Mouse (Mus musculus): ENCODE measurements around the gene Tnfsf15. TPM values are rescaled to one million over a fixed set of nuclear protein-coding genes. Genes with fewer than 3 reads are reported as not detected.

Tnfsf15 gene
- polyA plus RNA-seq, 1 experiment from 2014 or later, result 0.46 TPM

DNA sequence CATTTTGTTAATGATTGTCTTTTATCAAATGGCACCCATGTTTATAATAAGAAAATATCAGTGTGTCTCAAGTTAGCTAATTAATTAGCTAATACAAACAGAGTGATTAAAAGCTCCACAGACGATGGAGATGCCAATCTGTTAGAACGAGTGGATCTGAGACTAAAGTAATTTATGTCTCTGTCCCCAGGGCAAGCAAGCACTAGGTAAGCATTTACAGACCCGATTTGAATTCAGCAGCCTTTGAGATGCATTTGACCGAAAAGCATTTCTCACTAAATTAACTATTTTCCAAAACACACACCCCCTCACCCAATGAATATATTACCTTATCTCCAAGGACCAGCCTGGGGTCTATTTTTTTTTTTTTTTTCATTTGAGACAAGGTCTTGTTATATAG, 18.2 kb downstream of the Tnfsf15 start:
- ATAC-seq (ENCODE audit: low read depth), result no peak
- Histone ChIP-seq H3K27me3 (ENCODE audit: control insufficient read depth, insufficient read depth, low read depth, low read length) (no peaks in the 10 kb centered on the region), H3K36me3 (ENCODE audit: control insufficient read depth, insufficient read depth, low read length) (no peaks in the 10 kb centered on the region), H3K4me3 (ENCODE audit: low read length) (no peak overlapping the region), H3K27ac (ENCODE audit: low read length) (no peak overlapping the region), H3K4me2 (ENCODE audit: low read depth, low read length) (no peak overlapping the region), H3K9ac (ENCODE audit: low read length) (no peak overlapping the region), H3K4me1 (replicated peaks; ENCODE audit: control insufficient read depth, insufficient read depth, low read length) (peaks cover 4% of the 10 kb centered on the region; the same call in 1 of the 2 replicates), H3K9me3 (ENCODE audit: control insufficient read depth, low read length) (no peaks in the 10 kb centered on the region)
- 52% methylated on average over 4 of the region's 4 CpGs for WGBS

DNA sequence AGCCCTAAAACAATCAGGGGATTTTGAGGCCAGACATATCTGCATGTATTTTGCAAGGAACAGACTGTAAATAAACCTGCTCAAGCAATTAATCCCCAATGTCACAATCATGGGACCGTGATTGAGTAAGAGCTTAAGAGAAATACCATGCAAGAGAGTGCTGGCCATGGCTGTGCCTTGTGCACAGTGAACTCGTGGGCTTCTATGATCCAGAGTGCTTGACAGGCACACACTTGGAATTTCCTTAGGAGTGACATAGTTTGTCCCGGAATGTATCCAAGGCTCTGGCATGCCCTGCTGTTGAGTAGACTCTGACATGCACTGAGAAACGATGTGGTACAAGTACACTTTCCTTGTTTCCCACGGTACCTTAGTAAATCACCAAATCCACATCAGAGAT, 18.9 kb downstream of the Tnfsf15 start:
- Histone ChIP-seq H3K27me3 (ENCODE audit: control insufficient read depth, insufficient read depth, low read depth, low read length) (no peaks in the 10 kb centered on the region), H3K9ac (ENCODE audit: low read length) (no peak overlapping the region), H3K4me3 (ENCODE audit: low read length) (no peak overlapping the region), H3K36me3 (ENCODE audit: control insufficient read depth, insufficient read depth, low read length) (no peaks in the 10 kb centered on the region), H3K4me1 (replicated peaks; ENCODE audit: control insufficient read depth, insufficient read depth, low read length) (peaks cover 4% of the 10 kb centered on the region; the same call in 1 of the 2 replicates), H3K4me2 (ENCODE audit: low read depth, low read length) (no peak overlapping the region), H3K9me3 (ENCODE audit: control insufficient read depth, low read length) (no peaks in the 10 kb centered on the region), H3K27ac (ENCODE audit: low read length) (no peak overlapping the region)
- WGBS, result 28% methylated on average over 5 of the region's 5 CpGs
- ATAC-seq (ENCODE audit: low read depth), result peak; percentile 74

DNA sequence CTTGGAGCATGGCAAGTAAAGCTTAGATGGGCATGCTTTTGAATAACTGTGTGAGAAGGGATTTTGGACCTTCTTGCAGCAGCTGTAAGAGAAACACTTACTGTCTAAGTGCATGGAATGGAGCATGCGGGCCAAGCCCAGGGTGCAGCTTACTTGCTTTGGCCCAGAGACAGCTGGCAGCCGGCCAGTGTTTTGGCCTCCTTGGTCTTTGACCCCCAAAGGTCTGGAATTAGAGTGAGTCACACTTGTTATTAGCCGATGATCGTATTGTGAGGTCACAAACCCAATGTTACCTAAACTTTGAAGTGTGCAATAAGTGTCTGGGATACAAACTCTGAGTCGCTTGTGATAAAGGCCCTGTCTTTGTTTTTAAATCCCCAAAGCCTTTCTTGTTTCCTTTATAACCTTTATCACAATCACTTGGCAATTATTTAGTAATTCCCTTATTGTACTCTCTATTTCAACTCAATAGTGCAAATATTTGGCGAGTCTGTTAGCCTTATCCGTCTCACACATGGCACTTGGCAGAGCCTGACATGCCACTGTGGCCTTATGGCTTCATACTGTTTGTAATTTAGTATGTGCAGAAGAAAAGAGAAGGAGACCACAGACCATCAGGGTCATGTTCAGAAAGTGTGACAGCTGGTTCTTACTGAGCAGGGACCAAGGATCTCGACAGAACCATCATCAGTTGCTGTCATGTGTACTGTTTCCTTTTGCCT, 26.8 kb downstream of the Tnfsf15 start:
- Histone ChIP-seq H3K27ac (ENCODE audit: low read length) (peak overlapping the region; percentile 37; the same call in 1 of the 2 replicates), H3K9me3 (ENCODE audit: control insufficient read depth, low read length) (no peaks in the 10 kb centered on the region), H3K36me3 (ENCODE audit: control insufficient read depth, insufficient read depth, low read length) (no peaks in the 10 kb centered on the region), H3K4me3 (ENCODE audit: low read length) (no peak overlapping the region), H3K4me2 (ENCODE audit: low read depth, low read length) (no peak overlapping the region), H3K9ac (ENCODE audit: low read length) (no peak overlapping the region), H3K27me3 (ENCODE audit: control insufficient read depth, insufficient read depth, low read depth, low read length) (no peaks in the 10 kb centered on the region), H3K4me1 (replicated peaks; ENCODE audit: control insufficient read depth, insufficient read depth, low read length) (peaks cover 14% of the 10 kb centered on the region)
- 12% methylated on average over 8 of the region's 8 CpGs for WGBS
- peak; percentile 86 for ATAC-seq (ENCODE audit: low read depth)

DNA sequence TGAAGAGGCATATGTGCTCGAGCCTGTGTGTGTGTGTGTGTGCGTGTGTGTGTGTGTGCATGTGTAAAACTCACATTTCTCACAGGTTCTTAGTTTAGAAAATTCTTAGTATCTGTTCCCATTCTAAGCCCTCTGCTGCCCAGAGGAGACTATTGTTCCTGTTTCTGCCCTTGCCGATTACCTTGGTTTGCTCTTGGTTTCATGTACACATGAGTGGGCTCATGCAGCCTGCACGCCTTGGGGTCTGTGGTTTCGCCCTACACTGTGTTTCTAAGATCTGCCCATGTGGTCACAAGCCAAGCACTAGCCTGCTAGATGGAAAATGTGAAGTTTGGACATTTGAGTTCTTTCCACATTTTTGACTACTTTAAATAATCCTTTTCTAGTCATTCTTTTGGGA, 33.0 kb downstream of the Tnfsf15 start:
- no peak overlapping the region for H3K27ac ChIP-seq (ENCODE audit: low read length)
- H3K4me2 ChIP-seq (ENCODE audit: low read depth, low read length), result no peak overlapping the region
- no peaks in the 10 kb centered on the region for H3K4me1 ChIP-seq (replicated peaks; ENCODE audit: control insufficient read depth, insufficient read depth, low read length)
- no peak for ATAC-seq (ENCODE audit: low read depth)
- 81% methylated on average over 5 of the region's 5 CpGs for WGBS
- H3K9ac ChIP-seq (ENCODE audit: low read length), result no peak overlapping the region
- no peaks in the 10 kb centered on the region for H3K27me3 ChIP-seq (ENCODE audit: control insufficient read depth, insufficient read depth, low read depth, low read length)
- H3K9me3 ChIP-seq (ENCODE audit: control insufficient read depth, low read length), result no peaks in the 10 kb centered on the region
- H3K4me3 ChIP-seq (ENCODE audit: low read length), result no peak overlapping the region
- H3K36me3 ChIP-seq (ENCODE audit: control insufficient read depth, insufficient read depth, low read length), result no peaks in the 10 kb centered on the region

DNA sequence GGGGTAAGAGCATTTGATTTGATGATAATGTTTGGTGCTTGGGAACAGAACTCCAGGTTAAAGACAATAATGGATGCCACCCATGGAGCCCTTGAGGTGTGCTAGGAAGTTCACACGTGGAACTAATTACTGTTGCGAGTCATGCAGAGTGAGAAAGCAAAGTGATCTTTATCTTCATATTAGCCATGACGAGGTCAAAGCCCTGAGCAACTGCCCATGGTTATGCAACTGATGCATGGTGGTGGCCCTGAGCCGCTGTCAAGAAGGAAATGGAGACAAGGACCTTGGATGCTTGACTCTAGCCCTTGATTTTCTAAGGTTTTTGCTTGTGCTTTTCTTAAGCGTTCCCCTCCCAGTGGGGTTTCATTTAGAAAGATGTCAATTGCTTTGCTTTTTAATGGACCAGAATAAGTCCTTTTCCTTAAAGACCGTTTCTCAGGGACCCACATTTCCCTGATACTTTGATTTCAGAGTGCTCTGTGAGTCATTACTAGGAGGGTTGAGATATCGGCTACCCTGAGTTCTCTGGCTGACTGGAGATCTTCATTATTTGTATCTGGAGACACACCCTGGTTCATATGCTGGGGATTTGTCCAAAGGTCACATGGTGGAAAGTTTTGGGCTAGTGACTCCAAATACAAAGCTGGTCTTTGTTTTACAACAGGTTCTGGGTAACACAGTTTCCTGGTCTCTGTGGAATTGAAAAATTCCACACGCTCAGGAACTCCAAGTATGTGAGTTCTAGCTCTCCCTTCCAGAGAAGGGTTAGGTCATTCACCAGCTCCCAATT, 34.3 kb downstream of the Tnfsf15 start:
- Histone ChIP-seq H3K27ac (ENCODE audit: low read length) (no peak overlapping the region), H3K9ac (ENCODE audit: low read length) (no peak overlapping the region), H3K9me3 (ENCODE audit: control insufficient read depth, low read length) (no peaks in the 10 kb centered on the region), H3K4me3 (ENCODE audit: low read length) (no peak overlapping the region), H3K36me3 (ENCODE audit: control insufficient read depth, insufficient read depth, low read length) (no peaks in the 10 kb centered on the region), H3K27me3 (ENCODE audit: control insufficient read depth, insufficient read depth, low read depth, low read length) (no peaks in the 10 kb centered on the region), H3K4me2 (ENCODE audit: low read depth, low read length) (no peak overlapping the region), H3K4me1 (replicated peaks; ENCODE audit: control insufficient read depth, insufficient read depth, low read length) (no peaks in the 10 kb centered on the region)
- WGBS, result 78% methylated on average over 8 of the region's 8 CpGs
- ATAC-seq (ENCODE audit: low read depth), result no peak

- H3K36me3 ChIP-seq (ENCODE audit: control insufficient read depth, insufficient read depth, low read length), result no peaks in the 10 kb centered on the region
- no peaks in the 10 kb centered on the region for H3K4me1 ChIP-seq (replicated peaks; ENCODE audit: control insufficient read depth, insufficient read depth, low read length)
- WGBS, result 86% methylated on average over 1 of the region's 1 CpGs
- H3K4me3 ChIP-seq (ENCODE audit: low read length), result no peak overlapping the region
- H3K4me2 ChIP-seq (ENCODE audit: low read depth, low read length), result no peak overlapping the region
- H3K9me3 ChIP-seq (ENCODE audit: control insufficient read depth, low read length), result no peaks in the 10 kb centered on the region
- H3K27ac ChIP-seq (ENCODE audit: low read length), result no peak overlapping the region
- H3K9ac ChIP-seq (ENCODE audit: low read length), result no peak overlapping the region
- ATAC-seq (ENCODE audit: low read depth), result no peak
- no peaks in the 10 kb centered on the region for H3K27me3 ChIP-seq (ENCODE audit: control insufficient read depth, insufficient read depth, low read depth, low read length)
Measured at GRCm38 (mm10) chr4:63706279-63706971, 38.5 kb downstream of the Tnfsf15 start.

DNA sequence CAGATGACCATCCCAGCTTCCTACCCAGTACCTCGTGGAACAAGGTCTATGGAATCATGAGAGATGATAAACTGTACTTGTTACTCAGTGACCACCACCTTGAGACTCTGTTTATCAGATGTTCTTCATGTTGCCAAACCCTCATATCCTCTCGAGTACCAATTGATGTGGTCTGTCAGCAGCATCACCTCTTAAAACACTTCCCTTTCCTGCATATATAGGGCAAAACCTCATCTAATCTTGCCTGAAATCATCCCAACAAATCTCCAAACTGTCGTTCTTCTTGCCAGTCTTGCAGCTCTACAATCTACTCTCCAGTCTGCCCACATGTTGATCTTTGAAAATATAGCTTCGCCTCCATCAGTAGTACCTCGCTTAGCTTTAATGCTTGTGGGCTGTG, 40.7 kb downstream of the Tnfsf15 start:
- Histone ChIP-seq H3K4me1 (replicated peaks; ENCODE audit: control insufficient read depth, insufficient read depth, low read length) (no peaks in the 10 kb centered on the region), H3K27me3 (ENCODE audit: control insufficient read depth, insufficient read depth, low read depth, low read length) (no peaks in the 10 kb centered on the region), H3K27ac (ENCODE audit: low read length) (no peak overlapping the region), H3K4me2 (ENCODE audit: low read depth, low read length) (no peak overlapping the region), H3K9ac (ENCODE audit: low read length) (no peak overlapping the region), H3K4me3 (ENCODE audit: low read length) (no peak overlapping the region), H3K9me3 (ENCODE audit: control insufficient read depth, low read length) (no peaks in the 10 kb centered on the region), H3K36me3 (ENCODE audit: control insufficient read depth, insufficient read depth, low read length) (no peaks in the 10 kb centered on the region)
- no peak for ATAC-seq (ENCODE audit: low read depth)
- WGBS, result 73% methylated on average over 5 of the region's 5 CpGs

DNA sequence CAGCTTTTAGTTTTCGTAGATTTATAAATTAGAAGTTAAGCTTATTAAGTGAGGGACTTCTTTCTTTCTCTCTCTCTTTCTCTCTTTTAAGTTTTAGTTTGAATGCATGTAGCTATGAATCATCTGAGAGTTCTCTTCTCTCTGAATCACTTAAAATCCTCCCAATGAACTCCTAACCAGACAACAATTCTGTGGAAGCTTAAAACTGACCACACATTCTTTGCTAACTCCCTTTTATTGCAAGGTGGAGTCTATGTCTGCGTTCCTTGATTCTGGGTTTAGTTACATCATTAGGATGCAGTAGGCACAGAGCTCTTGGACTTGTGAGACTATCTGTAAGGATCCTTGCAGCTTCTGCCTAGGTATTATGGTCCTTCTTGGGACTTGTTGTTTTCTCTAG, 41.2 kb downstream of the Tnfsf15 start:
- no peak overlapping the region for H3K9ac ChIP-seq (ENCODE audit: low read length)
- no peak overlapping the region for H3K27ac ChIP-seq (ENCODE audit: low read length)
- H3K4me1 ChIP-seq (replicated peaks; ENCODE audit: control insufficient read depth, insufficient read depth, low read length), result no peaks in the 10 kb centered on the region
- H3K27me3 ChIP-seq (ENCODE audit: control insufficient read depth, insufficient read depth, low read depth, low read length), result no peaks in the 10 kb centered on the region
- 94% methylated on average over 2 of the region's 2 CpGs for WGBS
- H3K4me3 ChIP-seq (ENCODE audit: low read length), result no peak overlapping the region
- H3K36me3 ChIP-seq (ENCODE audit: control insufficient read depth, insufficient read depth, low read length), result no peaks in the 10 kb centered on the region
- ATAC-seq (ENCODE audit: low read depth), result no peak
- H3K4me2 ChIP-seq (ENCODE audit: low read depth, low read length), result no peak overlapping the region
- H3K9me3 ChIP-seq (ENCODE audit: control insufficient read depth, low read length), result no peaks in the 10 kb centered on the region

DNA sequence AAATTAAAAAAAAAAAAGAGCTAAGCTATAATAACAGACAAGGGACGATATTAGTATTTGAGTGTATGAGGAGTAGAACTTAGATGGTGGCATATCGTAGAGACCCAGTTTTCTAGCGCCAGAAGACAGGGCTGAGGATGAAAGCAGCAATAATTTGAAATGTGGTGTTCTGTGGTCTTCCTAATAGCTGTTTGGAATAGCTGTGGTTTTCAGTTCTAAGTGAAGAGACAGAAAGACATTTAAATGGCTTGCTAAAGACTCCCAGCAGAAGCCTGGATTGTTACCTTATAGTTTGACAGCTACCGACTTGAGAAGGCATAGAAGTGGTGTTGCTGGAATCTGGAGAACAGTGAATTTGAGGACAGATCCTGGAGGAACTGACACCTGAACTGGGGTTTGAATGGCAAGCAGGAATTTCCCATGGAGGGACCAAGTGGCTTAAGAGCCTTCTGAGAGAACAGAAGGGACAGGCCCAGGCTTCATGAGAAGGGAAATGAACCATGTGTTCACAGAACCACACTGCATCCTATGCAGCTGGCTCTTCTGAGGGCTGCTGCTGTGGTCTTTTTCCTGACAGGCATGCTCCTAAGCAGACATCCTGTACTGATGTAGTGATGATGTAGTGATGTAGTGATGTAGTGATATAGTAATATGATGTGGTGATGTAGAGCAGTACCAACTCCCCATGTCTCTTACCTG, 42.8 kb downstream of the Tnfsf15 start:
- H3K4me3 ChIP-seq (ENCODE audit: low read length), result no peak overlapping the region
- WGBS, result 87% methylated on average over 4 of the region's 4 CpGs
- H3K27ac ChIP-seq (ENCODE audit: low read length), result no peak overlapping the region
- no peak overlapping the region for H3K4me2 ChIP-seq (ENCODE audit: low read depth, low read length)
- no peaks in the 10 kb centered on the region for H3K36me3 ChIP-seq (ENCODE audit: control insufficient read depth, insufficient read depth, low read length)
- ATAC-seq (ENCODE audit: low read depth), result no peak
- no peaks in the 10 kb centered on the region for H3K9me3 ChIP-seq (ENCODE audit: control insufficient read depth, low read length)
- no peak overlapping the region for H3K9ac ChIP-seq (ENCODE audit: low read length)
- no peaks in the 10 kb centered on the region for H3K27me3 ChIP-seq (ENCODE audit: control insufficient read depth, insufficient read depth, low read depth, low read length)
- H3K4me1 ChIP-seq (replicated peaks; ENCODE audit: control insufficient read depth, insufficient read depth, low read length), result no peaks in the 10 kb centered on the region

Data from lung, embryonic 16.5 days (tissue).